Mouse (Mus musculus) T-helper 2 cell (primary cell): ENCODE measurements around the gene Adam6b.

Source experiments
- in situ Hi-C: fragments of 300-600 bp; cut with MboI, MseI; formaldehyde crosslinking; loops from one replicate; pipeline ENCODE4 v1.15.1; 2025; ENCODE audit warnings: high pct_unique_total_duplicates

The Adam6b gene

GRCm38 (mm10) chr12:113489211-113489610 lies at the start of gene Adam6b:
Adam6b (plus strand) TSS chr12:113489511.
- in situ Hi-C loops, result loop anchor here (5.0 kb wide), 2 partner anchors 53 to 272 kb away; partner anchors contain the start of gene Adam6a

DNA sequence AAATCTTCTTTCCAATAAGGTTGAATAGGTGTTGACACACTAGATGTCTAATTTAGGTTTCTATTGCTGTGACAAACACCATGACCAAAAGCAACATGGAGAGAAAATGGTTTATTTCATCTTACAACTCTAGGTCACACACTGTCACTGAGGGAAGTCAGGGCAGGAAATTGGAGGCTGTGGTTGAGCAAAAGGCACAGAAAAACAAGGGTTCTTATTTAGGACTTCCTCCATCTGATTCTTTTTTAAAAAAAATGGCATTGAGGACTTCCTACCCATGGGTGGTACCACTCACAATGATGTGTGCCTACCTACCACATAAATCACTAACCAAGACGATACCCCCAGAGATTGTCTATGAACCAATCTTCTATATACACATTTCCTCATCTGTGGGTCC lies 43.2 kb upstream of the Adam6b start:
- in situ Hi-C loops, result no loop called here

DNA sequence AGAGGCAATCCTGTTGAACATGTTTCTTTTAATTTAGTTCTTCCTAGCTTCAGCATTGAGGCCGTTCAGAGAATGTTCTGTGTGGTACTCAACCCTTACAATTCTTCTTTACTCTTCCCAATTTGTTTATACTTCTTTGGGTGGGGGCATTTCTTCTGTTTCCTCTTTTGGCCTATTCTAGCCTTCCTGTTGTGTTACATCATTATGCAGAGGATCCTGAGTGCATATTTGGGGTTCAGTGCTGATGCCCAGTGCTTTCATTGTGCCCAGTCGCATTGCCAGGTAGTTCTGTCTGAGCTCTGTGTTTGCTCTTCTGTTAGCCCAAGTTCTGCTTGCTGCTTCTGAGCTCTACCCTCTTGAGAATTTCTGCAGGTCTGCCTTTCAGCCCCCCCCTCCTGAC lies 13.1 kb upstream of the Adam6b start:
- in situ Hi-C loops, result no loop called here

DNA sequence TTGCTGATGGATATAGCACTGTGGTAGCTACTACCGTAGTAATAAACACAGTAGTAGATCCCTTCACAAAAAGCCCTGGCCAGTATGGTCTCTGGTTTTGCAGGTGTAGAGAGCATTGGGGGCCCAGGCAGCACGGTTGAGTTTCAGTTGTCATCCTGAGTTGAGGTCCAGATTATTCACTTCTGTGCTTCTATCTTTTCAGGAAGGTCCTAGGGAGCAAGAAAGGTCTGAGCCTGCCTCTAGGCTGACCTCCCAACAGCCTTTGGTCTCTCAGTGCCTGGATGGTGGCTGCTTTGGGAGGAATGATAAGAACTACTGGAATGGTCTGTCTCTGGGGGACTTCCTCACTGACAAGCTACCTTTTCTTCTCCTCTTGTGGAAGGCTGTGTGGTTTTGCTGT lies 7.2 kb upstream of the Adam6b start:
- in situ Hi-C loops, result no loop called here

- in situ Hi-C loops, result no loop called here
Measured at GRCm38 (mm10) chr12:113482661-113483389, 6.5 kb upstream of the Adam6b start.

DNA sequence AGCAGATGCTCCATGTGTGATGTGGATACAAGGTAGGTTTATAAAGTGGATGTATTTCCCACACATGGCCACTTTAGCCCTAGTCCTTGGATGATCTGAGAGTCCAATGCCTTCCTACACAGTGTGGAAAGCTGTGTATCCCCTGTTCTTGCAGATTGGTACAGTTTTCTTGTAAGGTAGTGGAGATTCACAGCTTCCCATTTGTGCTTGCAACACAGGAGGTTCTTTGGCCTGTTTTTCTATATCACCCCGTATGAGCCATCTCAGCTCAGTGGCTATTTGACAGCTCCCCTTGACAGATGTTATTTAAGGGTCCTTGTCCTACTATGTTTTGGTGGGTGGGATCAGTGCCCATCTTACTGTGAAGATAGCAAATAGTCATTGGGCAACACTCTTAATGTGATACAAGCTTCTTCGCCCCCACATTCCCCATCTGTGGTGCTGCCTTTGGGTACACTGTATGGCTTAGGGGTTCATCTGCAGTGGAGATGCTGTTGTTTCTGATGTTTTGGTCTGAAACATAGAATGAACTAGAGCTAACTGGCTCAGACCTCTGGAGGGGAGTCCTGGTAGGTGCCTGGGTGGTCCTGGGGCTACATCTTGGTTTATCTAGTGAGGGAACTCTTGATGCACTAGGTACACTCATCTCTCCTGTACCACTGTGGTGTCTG lies 5.7 kb upstream of the Adam6b start:
- in situ Hi-C loops, result no loop called here

DNA sequence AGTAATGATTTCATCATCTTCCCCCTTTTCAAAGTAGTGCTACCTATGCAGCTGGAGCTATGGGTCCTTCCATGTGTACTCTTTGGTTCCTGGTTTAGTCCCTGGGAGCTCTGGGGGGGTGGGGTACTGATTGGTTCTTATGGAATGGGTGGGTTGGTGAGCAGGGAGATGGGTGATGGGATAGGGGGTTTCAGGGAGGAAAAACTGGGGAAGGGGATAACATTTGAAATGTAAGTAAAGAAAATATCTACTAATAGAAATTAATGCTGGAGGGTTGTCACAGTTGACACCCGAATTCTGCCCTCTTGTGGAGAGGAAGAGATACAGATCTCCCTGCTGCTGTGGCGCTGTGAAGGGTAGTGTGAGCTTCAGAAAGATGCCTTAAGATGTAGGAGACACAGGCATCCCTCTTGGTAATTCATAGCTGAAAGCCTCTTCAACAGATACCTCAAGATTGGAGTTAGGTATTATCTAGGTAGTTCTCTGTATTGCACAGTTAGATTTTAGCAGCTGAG lies 4.3 kb upstream of the Adam6b start:
- in situ Hi-C loops, result loop anchor here (5.0 kb wide), 2 partner anchors 57 to 268 kb away; partner anchors contain the start of gene Adam6a

DNA sequence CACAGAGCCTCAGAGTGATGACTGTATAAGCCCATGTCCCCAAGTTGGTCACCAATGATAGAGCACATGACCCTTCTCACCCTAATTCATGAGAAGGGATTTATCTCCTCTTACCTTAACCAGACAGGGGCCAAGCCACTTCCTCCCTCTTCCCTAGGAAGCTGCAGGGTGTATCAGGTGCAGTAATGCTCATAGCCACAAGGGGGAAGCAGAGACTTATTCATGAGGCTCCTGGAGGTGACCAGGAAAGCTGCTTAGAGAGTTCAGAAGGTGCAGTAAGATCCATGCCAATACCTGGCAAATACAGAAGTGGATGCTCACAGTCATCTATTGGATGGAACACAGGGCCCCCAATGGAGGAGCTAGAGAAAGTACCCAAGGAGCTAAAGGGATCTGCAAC lies 1.6 kb upstream of the Adam6b start:
- in situ Hi-C loops, result loop anchor here (5.0 kb wide), 2 partner anchors 55 to 270 kb away; partner anchors contain the start of gene Adam6a

DNA sequence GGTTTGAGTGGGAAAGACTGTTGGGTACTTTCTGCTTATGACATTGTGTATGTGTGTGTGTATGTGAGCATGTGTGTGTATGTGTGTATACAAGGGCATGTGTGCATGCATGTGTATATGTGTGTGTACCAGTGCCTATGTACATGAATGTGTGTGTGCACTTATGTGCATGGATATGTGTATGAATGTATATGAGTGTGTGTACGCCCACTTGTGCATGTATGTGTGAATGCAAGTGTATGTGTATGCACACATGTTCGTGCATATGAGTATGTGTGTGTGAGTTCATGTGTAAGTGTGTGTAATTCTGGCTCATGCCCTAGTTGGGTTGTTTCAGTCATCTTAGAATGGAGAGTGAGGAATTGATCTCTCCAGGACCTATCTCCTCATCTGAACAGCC lies 36.6 kb downstream of the Adam6b start:
- in situ Hi-C loops, result no loop called here
